Mouse (Mus musculus): Measurements from ENCODE around the gene Olfr504. TPM values are rescaled to one million over a fixed set of nuclear protein-coding genes. Genes with fewer than 3 reads are reported as not detected.
"Not testable (repeated sequence)": the region's sequence is repeated elsewhere in the genome, so short reads cannot be mapped to it uniquely, and the experiment has no call there.

Olfr504 gene
- polyA plus RNA-seq (2015; fragmentation: Nextera tagmentation; extraction: Ambion mirVana), result not detected in 2 replicates

GRCm38 (mm10) chr7:108565693-108566092 lies at the start of gene Olfr504:
Gene Olfr504, minus strand, starts transcription at chr7:108565793.
- 81% methylated on average over 1 of the region's 1 CpGs for WGBS
- no peak within 1 kb of the TSS for H3K4me3 ChIP-seq
- no peaks in the 10 kb centered on the region for H3K4me1 ChIP-seq (replicated peaks)
- H3K27ac ChIP-seq, result no peak within 1 kb of the TSS
- ATAC-seq (ENCODE audit: low FRiP score), result no peak
- no peaks in the 10 kb centered on the region for H3K36me3 ChIP-seq
- H3K27me3 ChIP-seq, result no peaks in the 10 kb centered on the region
- H3K4me2 ChIP-seq, result no peak within 1 kb of the TSS
- H3K9ac ChIP-seq, result no peak within 1 kb of the TSS
- H3K9me3 ChIP-seq, result 0 out of 2 replicates have a peak, but pooled peaks cover 8% of the 10 kb centered on the region

- Histone ChIP-seq H3K36me3 (no peaks in the 10 kb centered on the region), H3K4me3 (no peak overlapping the region), H3K4me2 (no peak overlapping the region), H3K27me3 (no peaks in the 10 kb centered on the region), H3K27ac (no peak overlapping the region), H3K4me1 (replicated peaks) (no peaks in the 10 kb centered on the region), H3K9ac (no peak overlapping the region), H3K9me3 (no peaks in the 10 kb centered on the region)
- WGBS, result 85% methylated on average over 2 of the region's 2 CpGs
- ATAC-seq (ENCODE audit: low FRiP score), result no peak
These were observed 48.5 kb upstream of the Olfr504 start for GRCm38 (mm10) chr7:108614110-108614509.

- Histone ChIP-seq H3K4me3 (no peak within 1 kb of the TSS), H3K9me3 (no peaks in the 10 kb centered on the region), H3K9ac (no peak within 1 kb of the TSS), H3K27ac (no peak within 1 kb of the TSS), H3K4me1 (replicated peaks) (no peaks in the 10 kb centered on the region), H3K4me2 (no peak within 1 kb of the TSS), H3K27me3 (no peaks in the 10 kb centered on the region), H3K36me3 (no peaks in the 10 kb centered on the region)
- no peak for ATAC-seq (ENCODE audit: low FRiP score)
These were observed 44.9 kb upstream of the Olfr504 start, which contains the start of gene Olfr506 for GRCm38 (mm10) chr7:108610487-108610886. Gene Olfr506, plus strand, starts transcription at chr7:108610787.

- not testable (repeated sequence) for H3K27me3 ChIP-seq; H3K4me1 ChIP-seq (replicated peaks); H3K36me3 ChIP-seq; H3K27ac ChIP-seq; ATAC-seq (ENCODE audit: low FRiP score); H3K9ac ChIP-seq; H3K4me2 ChIP-seq; H3K4me3 ChIP-seq; H3K9me3 ChIP-seq
- WGBS, result 83% methylated on average over 3 of the region's 3 CpGs
These were observed 36.3 kb upstream of the Olfr504 start for GRCm38 (mm10) chr7:108601916-108602315.

- 100% methylated on average over 1 of the region's 1 CpGs for WGBS
- Histone ChIP-seq H3K9ac (no peak overlapping the region), H3K4me1 (replicated peaks) (no peaks in the 10 kb centered on the region), H3K27me3 (no peaks in the 10 kb centered on the region), H3K4me3 (no peak overlapping the region), H3K27ac (no peak overlapping the region), H3K4me2 (no peak overlapping the region), H3K36me3 (no peaks in the 10 kb centered on the region), H3K9me3 (no peaks in the 10 kb centered on the region)
- no peak; the same call in 1 of the 2 replicates for ATAC-seq (ENCODE audit: low FRiP score)
These were observed 24.2 kb upstream of the Olfr504 start for GRCm38 (mm10) chr7:108589797-108590196.

GRCm38 (mm10) chr7:108544227-108544626 lies 21.4 kb downstream of the Olfr504 start, which contains the start of gene Olfr503:
Gene Olfr503, plus strand, starts transcription at chr7:108544527.
- H3K4me1 ChIP-seq (replicated peaks); H3K27me3 ChIP-seq; H3K4me2 ChIP-seq; ATAC-seq (ENCODE audit: low FRiP score); H3K9ac ChIP-seq; H3K27ac ChIP-seq; H3K36me3 ChIP-seq; H3K9me3 ChIP-seq; H3K4me3 ChIP-seq: not testable (repeated sequence)
- WGBS, result 72% methylated on average over 1 of the region's 1 CpGs

- no peak overlapping the region for H3K4me3 ChIP-seq
- no peaks in the 10 kb centered on the region for H3K4me1 ChIP-seq (replicated peaks)
- WGBS, result 90% methylated on average over 13 of the region's 13 CpGs
- H3K9ac ChIP-seq, result no peak overlapping the region
- no peaks in the 10 kb centered on the region for H3K36me3 ChIP-seq
- H3K27ac ChIP-seq, result no peak overlapping the region
- H3K9me3 ChIP-seq, result 0 out of 2 replicates have a peak, but pooled peaks cover 3% of the 10 kb centered on the region
- H3K4me2 ChIP-seq, result no peak overlapping the region
- ATAC-seq (ENCODE audit: low FRiP score), result no peak
- H3K27me3 ChIP-seq, result no peaks in the 10 kb centered on the region
These were observed 23.2 kb downstream of the Olfr504 start for GRCm38 (mm10) chr7:108542416-108542815.

GRCm38 (mm10) chr7:108524965-108525364 lies 40.6 kb downstream of the Olfr504 start, which contains the start of gene Olfr502:
Gene Olfr502, minus strand, starts transcription at chr7:108525065.
- no peak within 1 kb of the TSS for H3K27ac ChIP-seq
- WGBS, result 81% methylated on average over 1 of the region's 1 CpGs
- ATAC-seq (ENCODE audit: low FRiP score), result no peak

More at GRCm38 (mm10) chr7:108524965-108525364, 40.6 kb downstream of the Olfr504 start, which contains the start of gene Olfr502:
- no peak within 1 kb of the TSS for H3K4me2 ChIP-seq
- H3K9ac ChIP-seq, result no peak within 1 kb of the TSS
- H3K4me3 ChIP-seq, result no peak within 1 kb of the TSS
- H3K9me3 ChIP-seq, result peaks cover 5% of the 10 kb centered on the region; the same call in 1 of the 2 replicates
- H3K36me3 ChIP-seq, result no peaks in the 10 kb centered on the region
- no peaks in the 10 kb centered on the region for H3K27me3 ChIP-seq
- H3K4me1 ChIP-seq (replicated peaks), result no peaks in the 10 kb centered on the region

Other genes with a start within 250 kb of the Olfr504 start
- not detected in 2 replicates for gene Olfr492, start 242.1 kb downstream of the Olfr504 start, polyA plus RNA-seq (2015; fragmentation: Nextera tagmentation; extraction: Ambion mirVana)
- gene Olfr493, start 218.8 kb downstream of the Olfr504 start, polyA plus RNA-seq (2015; fragmentation: Nextera tagmentation; extraction: Ambion mirVana), result not detected in 2 replicates
- not detected in 2 replicates for gene Olfr494, start 200.5 kb downstream of the Olfr504 start, polyA plus RNA-seq (2015; fragmentation: Nextera tagmentation; extraction: Ambion mirVana)
- gene Olfr495, start 172.6 kb downstream of the Olfr504 start, polyA plus RNA-seq (2015; fragmentation: Nextera tagmentation; extraction: Ambion mirVana), result not detected in 2 replicates
- not detected in 2 replicates for gene Olfr497, start 145.4 kb downstream of the Olfr504 start, polyA plus RNA-seq (2015; fragmentation: Nextera tagmentation; extraction: Ambion mirVana)
- gene Olfr498, start 100.5 kb downstream of the Olfr504 start, polyA plus RNA-seq (2015; fragmentation: Nextera tagmentation; extraction: Ambion mirVana), result not detected in 2 replicates
- not detected in 2 replicates for gene Olfr502, start 40.7 kb downstream of the Olfr504 start, polyA plus RNA-seq (2015; fragmentation: Nextera tagmentation; extraction: Ambion mirVana)
- not detected in 2 replicates for gene Olfr503, start 21.3 kb downstream of the Olfr504 start, polyA plus RNA-seq (2015; fragmentation: Nextera tagmentation; extraction: Ambion mirVana)
- not detected in 2 replicates for gene Olfr506, start 45.0 kb upstream of the Olfr504 start, polyA plus RNA-seq (2015; fragmentation: Nextera tagmentation; extraction: Ambion mirVana)
- not detected in 2 replicates for gene Olfr507, start 56.0 kb upstream of the Olfr504 start, polyA plus RNA-seq (2015; fragmentation: Nextera tagmentation; extraction: Ambion mirVana)
- not detected in 2 replicates for gene Olfr508, start 64.2 kb upstream of the Olfr504 start, polyA plus RNA-seq (2015; fragmentation: Nextera tagmentation; extraction: Ambion mirVana)
- gene Olfr509, start 86.1 kb upstream of the Olfr504 start, polyA plus RNA-seq (2015; fragmentation: Nextera tagmentation; extraction: Ambion mirVana), result 0.05 and 0.06 TPM in 2 replicates
- gene Olfr510, start 100.6 kb upstream of the Olfr504 start, polyA plus RNA-seq (2015; fragmentation: Nextera tagmentation; extraction: Ambion mirVana), result not detected in 2 replicates
- gene Olfr512, start 147.5 kb upstream of the Olfr504 start, polyA plus RNA-seq (2015; fragmentation: Nextera tagmentation; extraction: Ambion mirVana), result not detected in 2 replicates
- not detected in 2 replicates for gene Olfr513, start 185.2 kb upstream of the Olfr504 start, polyA plus RNA-seq (2015; fragmentation: Nextera tagmentation; extraction: Ambion mirVana)